Mouse (Mus musculus) midbrain, embryonic 16.5 days (tissue): ENCODE measurements around the gene Wdr17. TPM values are rescaled to one million over a fixed set of nuclear protein-coding genes. Genes with fewer than 3 reads are reported as not detected.

Experiments
- ATAC-seq: fragments of 200-750 bp; cut with Nextera tagmentation; 2 replicates; pipeline ENCODE4 v1.8.0; 2017; ENCODE audit warnings: moderate TSS enrichment
- H3K27ac ChIP-seq: fragments of 300-500 bp; sonication (generic); 2 replicates; pipeline ENCODE4 v1.5.1; 2014; ENCODE audit warnings: mild to moderate bottlenecking, low read length, mixed read lengths
- H3K27me3 ChIP-seq: fragments of 300-500 bp; sonication (generic); 2 replicates; pipeline ENCODE4 v1.6.1; 2014; ENCODE audit warnings: low read depth, low read length, mixed read lengths; ENCODE audit not compliant: control insufficient read depth, insufficient read depth
- H3K36me3 ChIP-seq: fragments of 300-500 bp; sonication (generic); 2 replicates; pipeline ENCODE4 v1.6.1; 2014; ENCODE audit warnings: mild to moderate bottlenecking, low read length, moderate library complexity, mixed read lengths; ENCODE audit not compliant: control insufficient read depth, insufficient read depth
- H3K4me1 ChIP-seq: fragments of 300-500 bp; sonication (generic); 2 replicates; pipeline ENCODE4 v1.6.1; 2014; ENCODE audit warnings: mild to moderate bottlenecking, low read length, mixed read lengths; ENCODE audit not compliant: control insufficient read depth, insufficient read depth
- H3K4me2 ChIP-seq: fragments of 300-500 bp; sonication (generic); 2 replicates; pipeline ENCODE4 v1.6.1; 2014; ENCODE audit warnings: mild to moderate bottlenecking, low read length, mixed read lengths
- H3K4me3 ChIP-seq: fragments of 300-500 bp; sonication (generic); 2 replicates; pipeline ENCODE4 v1.5.1; 2014; ENCODE audit warnings: low read depth, mild to moderate bottlenecking, low read length, moderate library complexity, mixed read lengths
- H3K9ac ChIP-seq: fragments of 300-500 bp; sonication (generic); 2 replicates; pipeline ENCODE4 v1.6.1; 2014; ENCODE audit warnings: low read depth, low read length, mixed read lengths
- H3K9me3 ChIP-seq: fragments of 300-500 bp; sonication (generic); replicated peaks from 2 replicates; pipeline ENCODE4 v1.6.1; 2014; ENCODE audit warnings: mild to moderate bottlenecking, low read length, mixed read lengths; ENCODE audit not compliant: control insufficient read depth, poor library complexity, severe bottlenecking
- WGBS: fragments of 180-500 bp; shearing (Covaris S2); extraction: QIAGEN DNeasy Blood & Tissue Kit; methylation state at CpG from one replicate; pipeline ENCODE4 v1.1.7; 2014; 5-methylcytosine and 5-hydroxymethylcytosine counted together
- polyA plus RNA-seq: library from polyadenylated mRNA; unstranded; fragments of >200 nt; fragmentation: Nextera tagmentation; extraction: Ambion mirVana; gene quantifications from 2 replicates; pipeline ENCODE4 v1.2.1, GENCODE M21; 2015

Wdr17 gene
- polyA plus RNA-seq = 19.4 and 22.3 TPM in 2 replicates

DNA sequence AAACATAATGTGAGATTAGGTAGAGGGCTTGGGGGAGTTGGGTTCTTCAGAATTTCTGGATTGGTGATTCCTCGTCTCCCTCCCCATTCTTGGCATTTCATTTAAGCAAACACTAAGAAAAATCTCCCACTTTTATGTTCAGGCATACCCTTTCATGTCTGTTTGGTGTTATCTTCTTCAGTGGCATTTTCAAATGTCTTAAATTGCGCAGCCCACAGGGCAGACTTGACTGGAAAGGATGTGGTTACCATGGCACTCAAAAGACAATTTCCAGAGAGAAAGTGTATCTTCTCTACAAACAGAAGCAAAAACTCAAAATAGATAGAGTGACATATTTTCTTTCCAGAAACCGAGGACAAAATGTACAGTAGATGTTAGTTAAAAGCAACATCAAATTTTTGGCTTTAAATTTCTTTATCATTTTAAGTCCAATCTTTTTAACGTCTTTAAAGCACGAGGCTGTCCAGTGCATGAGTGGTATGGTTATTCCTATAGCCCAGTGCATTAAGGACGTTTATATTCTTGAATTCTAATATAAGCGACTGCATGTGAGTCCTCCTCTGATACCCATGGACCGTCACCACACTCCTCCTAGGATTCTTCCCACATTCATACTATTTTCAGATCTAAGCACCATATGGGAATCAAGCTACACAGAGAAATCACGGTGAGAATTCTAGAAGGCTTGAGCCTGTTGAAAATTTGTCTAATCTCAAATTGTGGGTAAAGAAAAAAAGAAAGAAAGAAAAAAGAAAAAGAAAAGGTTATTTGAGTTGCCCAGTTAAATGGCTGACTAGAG is at the start of gene Wdr17:
Gene Wdr17 (minus strand): TSS at position 198 of the 799 bp plus-strand sequence.
- H3K4me1 ChIP-seq = no peaks in the 10 kb centered on the region
- no peak within 1 kb of the TSS for H3K4me3 ChIP-seq
- no peak within 1 kb of the TSS for H3K4me2 ChIP-seq
- no peak within 1 kb of the TSS for H3K27ac ChIP-seq
- no peaks in the 10 kb centered on the region for H3K27me3 ChIP-seq
- no peaks in the 10 kb centered on the region for H3K36me3 ChIP-seq
- no peak for ATAC-seq
- no peaks in the 10 kb centered on the region for H3K9me3 ChIP-seq
- WGBS = 84% methylated on average over 9 of the region's 9 CpGs
- H3K9ac ChIP-seq = no peak within 1 kb of the TSS

DNA sequence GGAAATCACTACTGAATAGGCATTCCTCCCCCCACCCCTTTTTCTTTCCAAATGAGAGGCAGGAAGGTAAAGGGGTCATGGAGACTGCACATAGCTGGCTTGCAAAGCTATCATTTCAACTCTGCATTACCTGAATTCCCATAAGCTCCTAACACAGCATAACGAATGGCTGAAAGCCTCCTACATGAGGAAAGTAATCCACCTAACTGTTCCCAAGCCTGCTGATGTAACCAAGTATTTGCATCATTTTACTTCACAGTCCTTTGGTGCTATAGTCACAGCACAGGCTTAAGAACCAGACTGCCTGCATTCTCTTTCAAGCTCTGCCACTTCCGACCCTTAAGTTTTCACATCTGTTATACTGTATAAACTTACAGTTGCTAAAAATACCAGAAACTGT is 45.3 kb upstream of the Wdr17 start:
- Histone ChIP-seq H3K27ac (no peak overlapping the region), H3K27me3 (no peaks in the 10 kb centered on the region), H3K9me3 (no peaks in the 10 kb centered on the region), H3K36me3 (no peaks in the 10 kb centered on the region), H3K9ac (no peak overlapping the region), H3K4me3 (no peak overlapping the region), H3K4me2 (no peak overlapping the region), H3K4me1 (no peaks in the 10 kb centered on the region)
- 62% methylated on average over 2 of the region's 2 CpGs for WGBS
- no peak for ATAC-seq

DNA sequence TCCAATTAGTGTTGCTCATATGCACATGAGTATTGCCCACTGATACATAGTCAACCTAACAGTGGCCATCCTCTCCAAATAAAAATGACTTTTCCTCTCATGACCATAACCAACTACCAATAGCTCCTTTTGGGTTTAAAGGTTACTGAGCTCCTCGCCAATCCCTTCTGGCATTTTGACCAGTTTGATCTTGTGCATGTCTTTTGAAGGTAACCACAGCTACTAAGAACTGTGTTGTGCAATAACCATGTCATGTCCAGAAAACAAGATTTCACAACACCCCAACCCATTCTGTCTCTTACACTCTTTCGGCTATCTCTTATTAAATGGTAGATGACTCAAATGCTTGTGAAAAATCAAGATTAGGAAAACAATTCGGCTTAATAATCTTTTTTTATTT is 38.0 kb upstream of the Wdr17 start:
- Histone ChIP-seq H3K36me3 (no peaks in the 10 kb centered on the region), H3K27ac (no peak overlapping the region), H3K27me3 (no peaks in the 10 kb centered on the region), H3K4me2 (no peak overlapping the region), H3K9ac (no peak overlapping the region), H3K9me3 (no peaks in the 10 kb centered on the region), H3K4me1 (0 out of 2 replicates have a peak, but pooled peaks cover 9% of the 10 kb centered on the region), H3K4me3 (no peak overlapping the region)
- no peak for ATAC-seq
- WGBS = 90% methylated on average over 3 of the region's 3 CpGs

DNA sequence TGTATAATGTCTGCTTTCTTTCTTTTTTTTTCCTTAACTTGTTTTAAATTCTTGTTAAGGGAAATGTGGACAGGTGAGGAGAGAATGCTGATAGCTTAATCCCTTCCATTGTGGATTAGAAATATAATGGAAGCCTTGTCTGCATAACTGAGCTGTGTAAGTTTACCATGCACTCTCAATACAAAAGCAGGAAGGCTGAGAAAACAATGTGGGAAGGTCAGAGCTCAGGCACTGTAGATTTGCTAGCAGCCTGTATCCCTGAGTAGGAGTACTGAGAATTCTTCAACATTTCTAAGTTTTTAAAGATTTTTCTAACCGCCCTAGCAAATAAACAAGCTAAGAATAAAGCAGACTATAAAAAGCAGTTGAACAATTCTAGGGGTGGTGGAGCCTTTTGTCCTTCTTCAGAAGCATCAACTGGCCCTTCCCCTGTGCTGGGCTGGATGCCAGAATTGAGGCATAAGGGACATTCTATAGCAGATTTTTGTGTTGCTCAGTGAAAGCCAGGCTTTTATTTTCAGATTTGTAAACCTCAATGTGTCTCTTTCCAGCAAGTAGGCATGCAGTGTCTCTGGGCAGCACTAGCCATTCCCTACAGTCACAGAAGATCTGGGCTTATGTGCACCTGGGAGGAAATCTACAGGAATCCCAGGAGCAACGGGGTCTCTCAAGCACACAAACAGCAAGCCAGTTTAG is 35.3 kb upstream of the Wdr17 start:
- 0 out of 2 replicates have a peak, but pooled peaks cover 9% of the 10 kb centered on the region for H3K4me1 ChIP-seq
- no peak overlapping the region for H3K4me2 ChIP-seq
- WGBS = 31% methylated on average over 2 of the region's 2 CpGs
- peak overlapping the region; percentile 57; the same call in 1 of the 2 replicates for H3K27ac ChIP-seq
- no peak overlapping the region for H3K4me3 ChIP-seq
- no peaks in the 10 kb centered on the region for H3K9me3 ChIP-seq
- H3K27me3 ChIP-seq = no peaks in the 10 kb centered on the region
- no peaks in the 10 kb centered on the region for H3K36me3 ChIP-seq
- no peak overlapping the region for H3K9ac ChIP-seq
- ATAC-seq = peak; percentile 36; the same call in 1 of the 2 replicates

DNA sequence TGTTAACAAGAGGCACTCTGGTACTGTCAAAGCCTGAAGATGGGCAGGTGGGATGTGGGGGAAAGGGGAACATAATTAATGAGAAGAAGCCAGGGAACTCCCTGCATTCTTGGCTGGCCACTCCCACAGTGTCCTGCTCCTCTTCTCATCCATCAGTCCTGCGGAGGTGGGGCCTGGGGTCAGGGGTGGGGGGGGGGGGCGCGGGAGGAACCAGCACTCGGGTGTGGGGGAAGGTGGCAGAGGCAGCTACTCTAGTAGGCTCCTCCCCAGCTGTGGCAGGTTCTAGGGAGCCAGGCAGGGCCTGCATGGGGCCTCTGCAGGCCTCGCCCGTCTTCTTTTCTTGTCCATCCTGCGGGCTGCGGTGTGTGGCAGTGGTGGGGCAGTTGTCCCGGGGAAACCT is 30.7 kb upstream of the Wdr17 start:
- H3K4me1 ChIP-seq = 0 out of 2 replicates have a peak, but pooled peaks cover 9% of the 10 kb centered on the region
- no peaks in the 10 kb centered on the region for H3K9me3 ChIP-seq
- no peak overlapping the region for H3K9ac ChIP-seq
- no peaks in the 10 kb centered on the region for H3K27me3 ChIP-seq
- no peak for ATAC-seq
- H3K27ac ChIP-seq = no peak overlapping the region
- no peak overlapping the region for H3K4me2 ChIP-seq
- no peak overlapping the region for H3K4me3 ChIP-seq
- no peaks in the 10 kb centered on the region for H3K36me3 ChIP-seq
- 74% methylated on average over 9 of the region's 9 CpGs for WGBS

DNA sequence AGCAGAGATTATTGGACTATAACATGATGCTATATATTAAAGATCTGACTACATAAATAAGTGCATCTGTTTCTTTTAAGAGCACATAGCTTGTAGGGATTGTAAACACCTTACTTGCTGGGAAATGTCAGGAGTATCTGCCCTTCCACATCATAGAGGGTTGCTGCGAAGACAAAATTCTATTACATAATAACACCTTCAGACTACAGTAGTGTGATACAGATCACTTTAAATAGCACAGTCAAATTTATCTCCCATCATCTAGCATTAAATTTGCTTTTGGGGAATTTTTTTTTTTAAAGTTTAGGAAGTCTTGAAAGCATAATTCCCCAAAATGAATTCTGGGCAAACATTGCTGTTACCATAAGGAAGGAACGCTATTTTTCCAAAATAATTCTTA is 25.9 kb upstream of the Wdr17 start:
- Histone ChIP-seq H3K27me3 (no peaks in the 10 kb centered on the region), H3K4me1 (no peaks in the 10 kb centered on the region), H3K9me3 (no peaks in the 10 kb centered on the region), H3K27ac (no peak overlapping the region), H3K9ac (no peak overlapping the region), H3K4me3 (no peak overlapping the region), H3K36me3 (no peaks in the 10 kb centered on the region), H3K4me2 (no peak overlapping the region)
- 94% methylated on average over 2 of the region's 2 CpGs for WGBS
- ATAC-seq = no peak

DNA sequence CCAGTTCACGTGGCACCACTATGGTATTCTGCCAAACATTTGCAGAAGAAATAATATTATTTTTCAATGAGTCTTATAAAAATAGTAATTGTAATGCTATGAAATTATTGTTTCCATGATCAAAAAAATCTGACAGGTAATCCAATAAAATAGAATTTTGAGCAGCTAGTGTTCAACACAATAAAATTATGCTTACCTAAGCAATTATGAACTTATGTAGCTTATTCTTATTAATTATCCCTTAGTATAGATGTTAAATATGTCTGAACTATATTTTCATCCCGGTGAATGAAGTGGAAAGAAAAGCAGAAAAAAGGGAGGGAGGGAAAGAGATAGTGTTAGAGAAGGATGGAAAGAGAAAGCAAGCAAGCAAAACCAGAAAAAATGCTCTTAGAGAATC is 12.5 kb upstream of the Wdr17 start:
- Histone ChIP-seq H3K36me3 (no peaks in the 10 kb centered on the region), H3K4me3 (no peak overlapping the region), H3K4me1 (no peaks in the 10 kb centered on the region), H3K4me2 (no peak overlapping the region), H3K9me3 (no peaks in the 10 kb centered on the region), H3K27ac (no peak overlapping the region), H3K27me3 (no peaks in the 10 kb centered on the region), H3K9ac (no peak overlapping the region)
- WGBS = 90% methylated on average over 2 of the region's 2 CpGs
- ATAC-seq = no peak

DNA sequence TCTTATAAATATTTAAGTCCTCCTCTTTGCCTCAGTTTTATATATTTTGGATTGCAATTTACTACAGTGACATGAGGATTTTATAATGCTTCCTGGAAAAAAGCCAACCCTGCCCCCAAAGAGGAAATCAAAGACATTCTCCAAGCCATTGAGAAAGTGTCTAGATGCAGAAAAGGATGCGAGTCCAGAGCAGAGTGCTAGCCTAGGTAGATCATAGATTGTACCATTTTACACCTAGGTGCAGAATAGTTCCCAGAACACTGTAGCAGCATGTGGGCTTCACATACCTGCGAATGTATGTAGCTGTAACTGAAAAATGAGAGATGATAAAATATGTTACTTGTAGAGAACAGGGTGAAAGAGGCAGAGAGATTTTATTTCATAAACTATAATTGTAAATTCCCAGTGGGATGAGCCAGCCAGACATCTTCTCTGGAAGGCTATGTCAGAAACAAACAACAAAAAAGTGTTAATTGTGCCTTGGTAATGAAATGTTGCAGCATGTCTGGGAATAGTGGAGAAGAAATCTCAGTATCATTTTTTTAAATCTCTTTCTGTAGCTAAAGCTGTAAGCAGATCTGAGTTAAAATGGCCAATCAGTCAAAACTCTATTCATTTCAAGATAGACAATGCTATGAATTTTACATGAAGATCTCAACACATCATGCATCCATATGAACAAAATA is 7.8 kb upstream of the Wdr17 start:
- no peak overlapping the region for H3K4me3 ChIP-seq
- 79% methylated on average over 2 of the region's 2 CpGs for WGBS
- no peaks in the 10 kb centered on the region for H3K9me3 ChIP-seq
- H3K36me3 ChIP-seq = no peaks in the 10 kb centered on the region
- no peak overlapping the region for H3K9ac ChIP-seq
- no peak overlapping the region for H3K4me2 ChIP-seq
- H3K27ac ChIP-seq = no peak overlapping the region
- no peaks in the 10 kb centered on the region for H3K4me1 ChIP-seq
- H3K27me3 ChIP-seq = no peaks in the 10 kb centered on the region
- ATAC-seq = no peak

DNA sequence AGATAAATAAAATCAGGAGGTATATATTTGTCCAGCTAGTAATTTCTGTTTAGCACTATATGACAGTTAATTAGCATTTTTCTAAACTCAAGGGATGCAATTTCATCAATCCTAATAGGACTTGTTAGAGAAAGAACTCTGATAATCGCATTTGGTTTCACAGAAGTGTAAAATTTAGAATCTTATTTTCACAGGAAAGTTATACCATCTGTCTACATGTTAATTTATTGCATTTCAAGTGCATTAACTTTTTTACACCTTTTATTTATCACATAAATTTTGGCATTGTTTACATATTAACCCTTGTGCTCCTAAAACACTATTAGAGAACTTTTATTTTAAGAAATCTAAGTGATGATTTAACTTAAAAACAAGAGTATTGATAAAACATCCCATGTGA is 7.2 kb upstream of the Wdr17 start:
- Histone ChIP-seq H3K9ac (no peak overlapping the region), H3K27me3 (no peaks in the 10 kb centered on the region), H3K4me1 (no peaks in the 10 kb centered on the region), H3K4me3 (no peak overlapping the region), H3K9me3 (no peaks in the 10 kb centered on the region), H3K36me3 (no peaks in the 10 kb centered on the region), H3K27ac (no peak overlapping the region), H3K4me2 (no peak overlapping the region)
- ATAC-seq = no peak
- WGBS = 94% methylated on average over 1 of the region's 1 CpGs
